7 mouse cellular contexts compared by ENCODE assay signal in genomic region chr12:32059707-32060106, GRCm38 (mm10). TPM values are rescaled to one million over a fixed set of nuclear protein-coding genes. Genes with fewer than 3 reads are reported as not detected.
DNase-seq lines count a peak whose midpoint lies in the region; ATAC-seq and TF ChIP-seq lines count a peak whose summit lies in the region.

No protein-coding gene starts in this region.

- no peak for TF ChIP-seq CTCF in hindbrain, postnatal 0 days (IDR thresholded peaks at IDR 0.05; ENCODE audit: low read depth)

- no peak for ATAC-seq in hindbrain, postnatal 0 days
- peak; percentile 43 for ATAC-seq in midbrain, embryonic 15.5 days (replicated peaks)
- no peak for ATAC-seq in megakaryocyte progenitor cell, adult 5-6 weeks (replicated peaks; ENCODE audit: poor library complexity)

- peaks cover 7% of the 10 kb centered on the region for H3K36me3 ChIP-seq in embryonic facial prominence, embryonic 10.5 days (replicated peaks)
- H3K36me3 ChIP-seq in hindbrain, postnatal 0 days (ENCODE audit: insufficient read depth, low read length), result no peaks in the 10 kb centered on the region
- H3K36me3 ChIP-seq in midbrain, embryonic 15.5 days (replicated peaks), result no peaks in the 10 kb centered on the region

- peak overlapping the region; percentile 80 for H3K4me2 ChIP-seq in hindbrain, postnatal 0 days (ENCODE audit: low read depth, low read length)
- peak overlapping the region; percentile 58 for H3K4me2 ChIP-seq in midbrain, embryonic 15.5 days

- H3K27me3 ChIP-seq in embryonic facial prominence, embryonic 10.5 days (replicated peaks; ENCODE audit: low read depth, poor library complexity, severe bottlenecking), result no peaks in the 10 kb centered on the region
- no peaks in the 10 kb centered on the region for H3K27me3 ChIP-seq in hindbrain, postnatal 0 days (ENCODE audit: insufficient read depth, low read length)
- H3K27me3 ChIP-seq in midbrain, embryonic 15.5 days (replicated peaks), result no peaks in the 10 kb centered on the region

- no peaks in the 10 kb centered on the region for H3K9me3 ChIP-seq in embryonic facial prominence, embryonic 10.5 days
- no peaks in the 10 kb centered on the region for H3K9me3 ChIP-seq in hindbrain, postnatal 0 days (ENCODE audit: low read length)
- no peaks in the 10 kb centered on the region for H3K9me3 ChIP-seq in midbrain, embryonic 15.5 days

- H3K27ac ChIP-seq in embryonic facial prominence, embryonic 10.5 days (replicated peaks), result peak overlapping the region; percentile 97; the same call in 1 of the 2 replicates
- H3K27ac ChIP-seq in hindbrain, postnatal 0 days, result peak overlapping the region; percentile 97
- peak overlapping the region; percentile 97 for H3K27ac ChIP-seq in midbrain, embryonic 15.5 days

- 18% methylated on average over 6 of the region's 6 CpGs for WGBS in embryonic facial prominence, embryonic 10.5 days
- WGBS in hindbrain, postnatal 0 days, result 7% methylated on average over 6 of the region's 6 CpGs
- 5% methylated on average over 6 of the region's 6 CpGs for WGBS in midbrain, embryonic 15.5 days

- peak overlapping the region; percentile 87 for H3K4me3 ChIP-seq in embryonic facial prominence, embryonic 10.5 days
- H3K4me3 ChIP-seq in hindbrain, postnatal 0 days (ENCODE audit: low read length), result peak overlapping the region; percentile 61
- peak overlapping the region; percentile 80 for H3K4me3 ChIP-seq in midbrain, embryonic 15.5 days

- intact Hi-C loops in left cerebral cortex, postnatal 25 days (cut with DNase I), result loop anchor here (5.0 kb wide), 3 partner anchors 82 to 188 kb away; no protein-coding TSS in a partner anchor

- H3K9ac ChIP-seq in hindbrain, postnatal 0 days (replicated peaks; ENCODE audit: low read length), result peak overlapping the region; percentile 92
- H3K9ac ChIP-seq in midbrain, embryonic 15.5 days, result peak overlapping the region; percentile 91

- DNase-seq in left cerebral cortex, postnatal 25 days (ENCODE audit: low spot score in 2 of 2), result peak; percentile 36 to 46
- no peak for DNase-seq in left cerebral cortex, adult 11 months (ENCODE audit: low spot score)
- DNase-seq in embryonic facial prominence, embryonic 10.5 days (ENCODE audit: low spot score), result peak; percentile 36
- DNase-seq in hindbrain, postnatal 0 days (ENCODE audit: low spot score), result peak; percentile 49
- DNase-seq in gastrocnemius, adult 18-20 months (ENCODE audit: low spot score), result no peak

- H3K4me1 ChIP-seq in embryonic facial prominence, embryonic 10.5 days, result peaks cover 26% of the 10 kb centered on the region
- peaks cover 4% of the 10 kb centered on the region; the same call in 1 of the 2 replicates for H3K4me1 ChIP-seq in hindbrain, postnatal 0 days (ENCODE audit: insufficient read depth, low read length)
- peaks cover 36% of the 10 kb centered on the region for H3K4me1 ChIP-seq in midbrain, embryonic 15.5 days

RNA-seq across cellular contexts. Expression of gene Prkar2b, which starts 1.4 kb away (rescaled TPM):
- 10 to 100 TPM; 79.6 to 92.9 TPM for total RNA-seq in left cerebral cortex, postnatal 25 days (2021)
- polyA plus RNA-seq in embryonic facial prominence, embryonic 10.5 days (2016; fragmentation: Nextera tagmentation; extraction: Ambion mirVana), result 34.3 and 37.9 TPM in 2 replicates
- total RNA-seq in hindbrain, postnatal 0 days (2014; rRNA removed), result 124 and 163 TPM in 2 replicates
- 97.3 and 102 TPM in 2 replicates for polyA plus RNA-seq in hindbrain, postnatal 0 days (2015; fragmentation: Nextera tagmentation; extraction: Ambion mirVana)
- polyA plus RNA-seq in midbrain, embryonic 15.5 days (2015; fragmentation: Nextera tagmentation; extraction: Ambion mirVana), result 146 and 148 TPM in 2 replicates
- total RNA-seq in megakaryocyte progenitor cell, adult 5-6 weeks (2015), result 94.3 and 99.4 TPM in 2 replicates
- 77.3 and 87.7 TPM in 2 replicates for total RNA-seq in megakaryocyte progenitor cell, adult 5-6 weeks (2017)
- 1 to 10 TPM; 1.8 to 4.1 TPM for total RNA-seq in gastrocnemius, adult 18-20 months (2021)

Comparison
In these comparisons a context has a peak if more than half of its experiments do, and no peak if none do; other contexts are left out.
1. DNase-seq: peak in left cerebral cortex, postnatal 25 days (2 of 2), embryonic facial prominence, embryonic 10.5 days (single experiment) and hindbrain, postnatal 0 days (single experiment); none in left cerebral cortex, adult 11 months (single experiment) and gastrocnemius, adult 18-20 months (single experiment).
2. RNA of gene Prkar2b, which starts 1.4 kb away (total RNA-seq): 124 to 163 TPM in hindbrain, postnatal 0 days, 77.3 to 99.4 TPM in megakaryocyte progenitor cell, adult 5-6 weeks and 79.6 to 92.9 TPM in left cerebral cortex, postnatal 25 days; 1.8 to 4.1 TPM in gastrocnemius, adult 18-20 months; every median in the first group is over 10 times any median in the second.
3. Peak in every context shown above with its lines, with median percentiles within 50 percentile points of each other: H3K27ac ChIP-seq and H3K4me3 ChIP-seq.